Mouse (Mus musculus) embryonic facial prominence, embryonic 15.5 days (tissue): ENCODE measurements around the gene L3mbtl4. TPM values are rescaled to one million over a fixed set of nuclear protein-coding genes. Genes with fewer than 3 reads are reported as not detected.

Experiments used
- ATAC-seq: fragments of 200-750 bp; cut with Nextera tagmentation; 2 replicates; pipeline ENCODE4 v1.8.0; 2017; ENCODE audit warnings: low read depth, moderate TSS enrichment; ENCODE audit not compliant: insufficient number of reproducible peaks, low FRiP score, low TSS enrichment
- H3K27ac ChIP-seq: fragments of 300-500 bp; sonication (generic); replicated peaks from 2 replicates; pipeline ENCODE4 v1.5.1; 2015; ENCODE audit warnings: mild to moderate bottlenecking, inconsistent platforms
- H3K27me3 ChIP-seq: fragments of 300-500 bp; sonication (generic); 2 replicates; pipeline ENCODE4 v1.6.1; 2015; ENCODE audit warnings: inconsistent platforms
- H3K36me3 ChIP-seq: fragments of 300-500 bp; sonication (generic); 2 replicates; pipeline ENCODE4 v1.6.1; 2015; ENCODE audit warnings: mild to moderate bottlenecking, inconsistent platforms
- H3K4me1 ChIP-seq: fragments of 300-500 bp; sonication (generic); 2 replicates; pipeline ENCODE4 v1.6.1; 2015; ENCODE audit warnings: inconsistent platforms
- H3K4me2 ChIP-seq: fragments of 300-500 bp; sonication (generic); replicated peaks from 2 replicates; pipeline ENCODE4 v1.6.1; 2015; ENCODE audit warnings: mild to moderate bottlenecking, inconsistent platforms
- H3K4me3 ChIP-seq: fragments of 300-500 bp; sonication (generic); replicated peaks from 2 replicates; pipeline ENCODE4 v1.5.1; 2015; ENCODE audit warnings: mild to moderate bottlenecking, inconsistent platforms
- H3K9ac ChIP-seq: fragments of 300-500 bp; sonication (generic); 2 replicates; pipeline ENCODE4 v1.6.1; 2015; ENCODE audit warnings: inconsistent platforms
- H3K9me3 ChIP-seq: fragments of 300-500 bp; sonication (generic); replicated peaks from 2 replicates; pipeline ENCODE4 v1.6.1; 2016; ENCODE audit warnings: inconsistent platforms
- WGBS: fragments of 180-500 bp; shearing (Covaris S2); methylation state at CpG from one replicate; pipeline ENCODE4 v1.1.7; 2015; 5-methylcytosine and 5-hydroxymethylcytosine counted together
- polyA plus RNA-seq: library from polyadenylated mRNA; unstranded; fragments of >200 nt; fragmentation: Nextera tagmentation; extraction: Ambion mirVana; gene quantifications from 2 replicates; pipeline ENCODE4 v1.2.1, GENCODE M21; 2015

The L3mbtl4 gene
- polyA plus RNA-seq, result 0.11 TPM in 1 of 2 replicates, not detected in the other

- Histone ChIP-seq H3K9ac (no peak within 1 kb of the TSS), H3K4me3 (peak within 1 kb of the TSS; percentile 43), H3K4me2 (peak within 1 kb of the TSS; percentile 82), H3K4me1 (peaks cover 8% of the 10 kb centered on the region), H3K9me3 (no peaks in the 10 kb centered on the region), H3K27ac (no peak within 1 kb of the TSS), H3K27me3 (peaks cover 32% of the 10 kb centered on the region), H3K36me3 (no peaks in the 10 kb centered on the region)
- peak; percentile 51; the same call in 1 of the 2 replicates for ATAC-seq
- under 1% methylated on average over 29 of the region's 29 CpGs for WGBS
Observed at GRCm38 (mm10) chr17:68273527-68273926, at the start of gene L3mbtl4. TSS of gene L3mbtl4 (plus strand) at chr17:68273797.

GRCm38 (mm10) chr17:68230484-68230883, 43.1 kb upstream of the L3mbtl4 start:
- no peak overlapping the region for H3K4me2 ChIP-seq
- H3K27me3 ChIP-seq, result no peaks in the 10 kb centered on the region
- no peaks in the 10 kb centered on the region for H3K4me1 ChIP-seq
- 50% methylated on average over 4 of the region's 4 CpGs for WGBS
- H3K4me3 ChIP-seq, result no peak overlapping the region
- H3K9ac ChIP-seq, result no peak overlapping the region
- H3K9me3 ChIP-seq, result no peaks in the 10 kb centered on the region
- no peak overlapping the region for H3K27ac ChIP-seq
- no peak for ATAC-seq
- no peaks in the 10 kb centered on the region for H3K36me3 ChIP-seq

GRCm38 (mm10) chr17:68235380-68235779, 38.2 kb upstream of the L3mbtl4 start:
- Histone ChIP-seq H3K27ac (no peak overlapping the region), H3K4me1 (no peaks in the 10 kb centered on the region), H3K9me3 (no peaks in the 10 kb centered on the region), H3K36me3 (no peaks in the 10 kb centered on the region), H3K4me3 (no peak overlapping the region), H3K4me2 (no peak overlapping the region), H3K27me3 (no peaks in the 10 kb centered on the region), H3K9ac (no peak overlapping the region)
- no peak for ATAC-seq
- 77% methylated on average over 4 of the region's 4 CpGs for WGBS

GRCm38 (mm10) chr17:68236992-68237391, 36.6 kb upstream of the L3mbtl4 start:
- no peaks in the 10 kb centered on the region for H3K27me3 ChIP-seq
- H3K9ac ChIP-seq, result no peak overlapping the region
- ATAC-seq, result no peak
- H3K4me3 ChIP-seq, result no peak overlapping the region
- no peaks in the 10 kb centered on the region for H3K36me3 ChIP-seq
- H3K4me1 ChIP-seq, result no peaks in the 10 kb centered on the region
- 90% methylated on average over 12 of the region's 12 CpGs for WGBS
- H3K4me2 ChIP-seq, result no peak overlapping the region
- no peaks in the 10 kb centered on the region for H3K9me3 ChIP-seq
- no peak overlapping the region for H3K27ac ChIP-seq

- no peaks in the 10 kb centered on the region for H3K27me3 ChIP-seq
- ATAC-seq, result no peak
- H3K4me3 ChIP-seq, result no peak overlapping the region
- H3K4me1 ChIP-seq, result no peaks in the 10 kb centered on the region
- no peak overlapping the region for H3K9ac ChIP-seq
- no peaks in the 10 kb centered on the region for H3K36me3 ChIP-seq
- H3K9me3 ChIP-seq, result no peaks in the 10 kb centered on the region
- 74% methylated on average over 2 of the region's 2 CpGs for WGBS
- no peak overlapping the region for H3K27ac ChIP-seq
- no peak overlapping the region for H3K4me2 ChIP-seq
Observed at GRCm38 (mm10) chr17:68240171-68240570, 33.4 kb upstream of the L3mbtl4 start.

GRCm38 (mm10) chr17:68264835-68265557, 8.6 kb upstream of the L3mbtl4 start:
- Histone ChIP-seq H3K36me3 (no peaks in the 10 kb centered on the region), H3K4me1 (no peaks in the 10 kb centered on the region), H3K9me3 (no peaks in the 10 kb centered on the region), H3K9ac (no peak overlapping the region), H3K4me3 (no peak overlapping the region), H3K4me2 (no peak overlapping the region), H3K27ac (no peak overlapping the region), H3K27me3 (no peaks in the 10 kb centered on the region)
- WGBS, result 73% methylated on average over 7 of the region's 7 CpGs
- no peak for ATAC-seq

- H3K27me3 ChIP-seq, result peaks cover 32% of the 10 kb centered on the region
- H3K4me1 ChIP-seq, result peaks cover 8% of the 10 kb centered on the region
- WGBS, result 18% methylated on average over 14 of the region's 14 CpGs
- H3K4me2 ChIP-seq, result peak overlapping the region; percentile 82
- no peak overlapping the region for H3K27ac ChIP-seq
- no peaks in the 10 kb centered on the region for H3K9me3 ChIP-seq
- ATAC-seq, result no peak
- H3K36me3 ChIP-seq, result no peaks in the 10 kb centered on the region
- no peak overlapping the region for H3K9ac ChIP-seq
- H3K4me3 ChIP-seq, result peak overlapping the region; percentile 43
Observed at GRCm38 (mm10) chr17:68273954-68274353, 357 bp downstream of the L3mbtl4 start.

- Histone ChIP-seq H3K27me3 (peaks cover 32% of the 10 kb centered on the region), H3K4me1 (peaks cover 8% of the 10 kb centered on the region), H3K27ac (no peak overlapping the region), H3K36me3 (no peaks in the 10 kb centered on the region), H3K9me3 (no peaks in the 10 kb centered on the region), H3K4me2 (no peak overlapping the region), H3K9ac (no peak overlapping the region), H3K4me3 (no peak overlapping the region)
- no peak for ATAC-seq
- WGBS, result 77% methylated on average over 2 of the region's 2 CpGs
Observed at GRCm38 (mm10) chr17:68275138-68275537, 1.5 kb downstream of the L3mbtl4 start.

- no peaks in the 10 kb centered on the region for H3K9me3 ChIP-seq
- no peak overlapping the region for H3K4me2 ChIP-seq
- H3K4me1 ChIP-seq, result no peaks in the 10 kb centered on the region
- no peaks in the 10 kb centered on the region for H3K36me3 ChIP-seq
- no peak overlapping the region for H3K9ac ChIP-seq
- no peak for ATAC-seq
- no peaks in the 10 kb centered on the region; the same call in 1 of the 2 replicates for H3K27me3 ChIP-seq
- H3K4me3 ChIP-seq, result no peak overlapping the region
- H3K27ac ChIP-seq, result no peak overlapping the region
- WGBS, result 71% methylated on average over 2 of the region's 2 CpGs
Observed at GRCm38 (mm10) chr17:68280915-68281314, 7.3 kb downstream of the L3mbtl4 start.

GRCm38 (mm10) chr17:68285119-68285782, 11.7 kb downstream of the L3mbtl4 start:
- Histone ChIP-seq H3K4me3 (no peak overlapping the region), H3K9ac (no peak overlapping the region), H3K27me3 (no peaks in the 10 kb centered on the region), H3K4me1 (no peaks in the 10 kb centered on the region), H3K4me2 (no peak overlapping the region), H3K27ac (no peak overlapping the region), H3K36me3 (no peaks in the 10 kb centered on the region), H3K9me3 (no peaks in the 10 kb centered on the region)
- no peak for ATAC-seq
- WGBS, result 40% methylated on average over 8 of the region's 8 CpGs

GRCm38 (mm10) chr17:68288094-68288493, 14.5 kb downstream of the L3mbtl4 start:
- H3K4me2 ChIP-seq, result no peak overlapping the region

More at GRCm38 (mm10) chr17:68288094-68288493, 14.5 kb downstream of the L3mbtl4 start:
- Histone ChIP-seq H3K36me3 (no peaks in the 10 kb centered on the region), H3K9ac (no peak overlapping the region), H3K9me3 (no peaks in the 10 kb centered on the region), H3K4me3 (no peak overlapping the region), H3K27me3 (no peaks in the 10 kb centered on the region), H3K4me1 (no peaks in the 10 kb centered on the region), H3K27ac (no peak overlapping the region)
- WGBS, result 90% methylated on average over 4 of the region's 4 CpGs
- ATAC-seq, result no peak
